Mouse (Mus musculus) heart, embryonic 11.5 days (tissue): ENCODE results near the gene Rtkn. TPM values are rescaled to one million over a fixed set of nuclear protein-coding genes. Genes with fewer than 3 reads are reported as not detected.

Source experiments
- ATAC-seq: fragments of 200-750 bp; cut with Nextera tagmentation; replicated peaks from 2 replicates; pipeline ENCODE4 v1.8.0; 2017; ENCODE audit warnings: moderate library complexity; ENCODE audit not compliant: insufficient number of reproducible peaks, low FRiP score, low TSS enrichment
- H3K27ac ChIP-seq: fragments of 300-500 bp; sonication (generic); 2 replicates; pipeline ENCODE4 v1.5.1; 2014; ENCODE audit warnings: mild to moderate bottlenecking, low read depth, low read length
- H3K27me3 ChIP-seq: fragments of 300-500 bp; sonication (generic); 2 replicates; pipeline ENCODE4 v1.6.1; 2014; ENCODE audit warnings: mild to moderate bottlenecking, low read length, mixed read lengths; ENCODE audit not compliant: control insufficient read depth, insufficient read depth
- H3K36me3 ChIP-seq: fragments of 300-500 bp; sonication (generic); 2 replicates; pipeline ENCODE4 v1.6.1; 2014; ENCODE audit warnings: mild to moderate bottlenecking, low read length, moderate library complexity, mixed read lengths; ENCODE audit not compliant: control insufficient read depth, insufficient read depth
- H3K4me1 ChIP-seq: fragments of 300-500 bp; sonication (generic); 2 replicates; pipeline ENCODE4 v1.6.1; 2014; ENCODE audit warnings: low read length; ENCODE audit not compliant: control insufficient read depth, insufficient read depth
- H3K4me2 ChIP-seq: fragments of 300-500 bp; sonication (generic); 2 replicates; pipeline ENCODE4 v1.6.1; 2014; ENCODE audit warnings: mild to moderate bottlenecking, moderate library complexity
- H3K4me3 ChIP-seq: fragments of 300-500 bp; sonication (generic); 2 replicates; pipeline ENCODE4 v1.5.1; 2014; ENCODE audit warnings: low read depth, low read length
- H3K9ac ChIP-seq: fragments of 300-500 bp; sonication (generic); 2 replicates; pipeline ENCODE4 v1.6.1; 2014; ENCODE audit warnings: mild to moderate bottlenecking, low read depth, low read length, moderate library complexity
- H3K9me3 ChIP-seq: fragments of 300-500 bp; sonication (generic); replicated peaks from 2 replicates; pipeline ENCODE4 v1.6.1; 2016; ENCODE audit warnings: low read length; ENCODE audit not compliant: control insufficient read depth
- WGBS: fragments of 180-500 bp; shearing (Covaris S2); extraction: QIAGEN DNeasy Blood & Tissue Kit; methylation state at CpG from one replicate; pipeline ENCODE4 v1.1.7; 2014; ENCODE audit not compliant: insufficient replicate concordance; 5-methylcytosine and 5-hydroxymethylcytosine counted together
- polyA plus RNA-seq: library from polyadenylated mRNA; unstranded; fragments of >200 nt; fragmentation: Nextera tagmentation; extraction: Ambion mirVana; gene quantifications from 2 replicates; pipeline ENCODE4 v1.2.1, GENCODE M21; 2014

Gene Rtkn
- polyA plus RNA-seq, 1 experiment from 2014 or later = 10.8 TPM

- peaks cover 34% of the 10 kb centered on the region for H3K4me1 ChIP-seq
- WGBS = under 1% methylated on average over 38 of the region's 38 CpGs
- ATAC-seq = peak; percentile 92
Observed at GRCm38 (mm10) chr6:83120930-83121862, 14.1 kb upstream of the Rtkn start, which contains the start of gene Wbp1. Gene Wbp1, minus strand, starts transcription at chr6:83121559.

GRCm38 (mm10) chr6:83121863-83122710 is 13.2 kb upstream of the Rtkn start:
- 2% methylated on average over 39 of the region's 52 CpGs for WGBS
- H3K9ac ChIP-seq = peak overlapping the region; percentile 90
- no peak for ATAC-seq
- peak overlapping the region; percentile 96 for H3K4me2 ChIP-seq
- peak overlapping the region; percentile 95 for H3K27ac ChIP-seq
- peak overlapping the region; percentile 71 for H3K4me3 ChIP-seq
- H3K36me3 ChIP-seq = peaks cover 19% of the 10 kb centered on the region
- H3K4me1 ChIP-seq = peaks cover 26% of the 10 kb centered on the region
- H3K9me3 ChIP-seq = no peaks in the 10 kb centered on the region
- no peaks in the 10 kb centered on the region for H3K27me3 ChIP-seq

More at GRCm38 (mm10) chr6:83120930-83121862, 14.1 kb upstream of the Rtkn start, which contains the start of gene Wbp1:
- Histone ChIP-seq H3K9me3 (no peaks in the 10 kb centered on the region), H3K27ac (peak within 1 kb of the TSS; percentile 95), H3K4me2 (peak within 1 kb of the TSS; percentile 96), H3K36me3 (peaks cover 22% of the 10 kb centered on the region), H3K4me3 (peak within 1 kb of the TSS; percentile 71), H3K27me3 (no peaks in the 10 kb centered on the region), H3K9ac (peak within 1 kb of the TSS; percentile 90)

- Histone ChIP-seq H3K36me3 (peaks cover 12% of the 10 kb centered on the region), H3K4me1 (peaks cover 26% of the 10 kb centered on the region), H3K27ac (no peak overlapping the region), H3K9me3 (no peaks in the 10 kb centered on the region), H3K9ac (peak overlapping the region; percentile 40; the same call in 1 of the 2 replicates), H3K27me3 (no peaks in the 10 kb centered on the region), H3K4me3 (no peak overlapping the region), H3K4me2 (peak overlapping the region; percentile 96; the same call in 1 of the 2 replicates)
- ATAC-seq = no peak
- 84% methylated on average over 5 of the region's 5 CpGs for WGBS
Observed at GRCm38 (mm10) chr6:83122961-83123360, 12.3 kb upstream of the Rtkn start.

DNA sequence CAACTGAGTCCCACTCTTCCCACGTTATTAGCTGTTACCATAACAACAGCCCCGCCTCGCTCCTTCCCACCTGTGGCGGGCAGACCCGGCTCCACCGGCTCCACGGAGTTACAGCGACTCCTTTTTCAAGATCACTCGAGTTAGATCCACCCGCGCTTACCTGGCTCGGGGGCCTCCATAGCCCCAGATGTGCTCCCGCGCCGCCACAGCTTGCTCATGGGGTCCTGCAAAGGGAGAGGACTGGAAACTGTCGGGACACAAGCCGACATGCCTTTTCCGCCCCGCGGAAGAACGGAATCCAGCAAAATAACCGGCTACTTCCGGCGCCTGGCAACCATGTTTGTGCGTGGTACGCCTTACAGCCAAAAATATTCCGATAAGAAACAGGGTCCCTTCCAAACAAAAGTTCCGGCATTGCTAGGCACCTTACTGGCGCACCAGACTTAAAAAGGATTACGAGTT is 10.4 kb upstream of the Rtkn start:
- no peak for ATAC-seq
- H3K27ac ChIP-seq = no peak overlapping the region

DNA sequence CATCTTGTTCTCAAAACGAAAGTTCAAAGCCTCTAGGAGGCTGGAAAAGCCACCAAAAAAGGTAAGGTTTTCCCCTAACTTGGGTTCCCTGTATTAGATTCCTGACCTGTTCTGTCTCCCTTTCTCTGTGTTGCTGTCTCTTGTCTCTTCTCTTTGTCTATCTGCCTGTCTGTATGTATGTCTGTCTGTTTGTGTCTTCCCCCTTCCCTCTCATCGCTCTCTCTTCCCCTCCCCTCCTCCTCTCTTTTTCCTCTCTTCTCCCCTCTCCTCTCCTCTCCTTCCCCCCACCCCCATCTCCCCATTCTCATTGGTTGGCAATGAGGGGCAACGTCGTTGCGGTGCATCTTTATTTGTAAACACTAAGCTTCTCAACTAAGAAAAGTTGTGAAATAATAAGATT is 9.9 kb upstream of the Rtkn start, which contains the start of gene Ino80b:
Ino80b (minus strand) TSS at position 101 of the 400 bp plus-strand sequence.
- Histone ChIP-seq H3K27ac (no peak within 1 kb of the TSS), H3K4me1 (peaks cover 15% of the 10 kb centered on the region), H3K9me3 (no peaks in the 10 kb centered on the region), H3K36me3 (no peaks in the 10 kb centered on the region), H3K27me3 (no peaks in the 10 kb centered on the region), H3K4me2 (peak within 1 kb of the TSS; percentile 85), H3K4me3 (peak within 1 kb of the TSS; percentile 67), H3K9ac (peak within 1 kb of the TSS; percentile 81)
- ATAC-seq = no peak
- WGBS = 33% methylated on average over 5 of the region's 5 CpGs

More for the DNA sequence above, 10.4 kb upstream of the Rtkn start:
- Histone ChIP-seq H3K27me3 (no peaks in the 10 kb centered on the region), H3K4me1 (peaks cover 19% of the 10 kb centered on the region), H3K4me2 (peak overlapping the region; percentile 85), H3K9me3 (no peaks in the 10 kb centered on the region), H3K9ac (peak overlapping the region; percentile 81), H3K4me3 (peak overlapping the region; percentile 67), H3K36me3 (no peaks in the 10 kb centered on the region)
- under 1% methylated on average over 30 of the region's 30 CpGs for WGBS

- Histone ChIP-seq H3K4me2 (no peak overlapping the region), H3K27me3 (no peaks in the 10 kb centered on the region), H3K9ac (no peak overlapping the region), H3K36me3 (no peaks in the 10 kb centered on the region), H3K4me3 (no peak overlapping the region), H3K9me3 (no peaks in the 10 kb centered on the region), H3K27ac (no peak overlapping the region), H3K4me1 (peaks cover 15% of the 10 kb centered on the region)
- ATAC-seq = no peak
- 83% methylated on average over 5 of the region's 5 CpGs for WGBS
Observed at GRCm38 (mm10) chr6:83127419-83127818, 7.8 kb upstream of the Rtkn start.

DNA sequence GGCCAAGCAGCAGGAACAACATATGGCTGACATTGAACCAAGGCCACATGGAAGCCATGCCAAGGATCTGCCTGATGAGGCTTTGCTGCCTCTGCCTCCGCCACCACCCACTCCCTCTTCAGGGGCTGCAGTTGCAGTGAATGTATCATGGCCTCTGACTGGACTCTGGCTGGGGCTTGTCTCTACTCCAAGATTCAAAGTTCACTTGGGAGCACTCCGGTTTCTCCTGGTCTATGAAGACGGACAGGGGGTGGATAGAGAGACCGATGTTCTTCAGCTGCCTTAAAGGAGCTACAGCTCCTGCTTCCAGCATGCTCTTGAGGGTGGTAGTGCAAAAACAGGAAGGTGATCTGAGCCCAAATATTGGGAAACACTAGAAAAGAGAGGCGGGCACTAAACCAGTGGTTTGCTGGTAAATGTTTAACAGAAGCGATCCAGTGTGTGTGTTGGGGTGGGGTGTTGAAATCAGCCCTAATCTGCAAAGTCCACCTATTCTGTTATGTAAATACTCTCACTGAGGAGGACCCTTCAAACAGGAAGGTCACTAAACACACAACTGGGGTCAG is 3.7 kb upstream of the Rtkn start:
- H3K27ac ChIP-seq = no peak overlapping the region
- ATAC-seq = no peak
- peaks cover 11% of the 10 kb centered on the region for H3K4me1 ChIP-seq
- 0 out of 2 replicates have a peak, but pooled peaks cover 3% of the 10 kb centered on the region for H3K27me3 ChIP-seq
- no peak overlapping the region for H3K4me3 ChIP-seq
- H3K9ac ChIP-seq = no peak overlapping the region
- 82% methylated on average over 6 of the region's 6 CpGs for WGBS
- H3K9me3 ChIP-seq = no peaks in the 10 kb centered on the region
- H3K36me3 ChIP-seq = no peaks in the 10 kb centered on the region
- no peak overlapping the region for H3K4me2 ChIP-seq
